Mouse (Mus musculus): ENCODE measurements around the gene Vmn1r37. TPM values are rescaled to one million over a fixed set of nuclear protein-coding genes. Genes with fewer than 3 reads are reported as not detected.
"Not testable (repeated sequence)": the region's sequence is repeated elsewhere in the genome, so short reads cannot be mapped to it uniquely, and the experiment has no call there.

Gene Vmn1r37
- polyA plus RNA-seq (2014; fragmentation: Nextera tagmentation; extraction: Ambion mirVana), result not detected in 2 replicates

- ATAC-seq (replicated peaks; ENCODE audit: insufficient number of reproducible peaks, low FRiP score, low TSS enrichment, low read depth); H3K4me1 ChIP-seq (ENCODE audit: control insufficient read depth, insufficient read depth, low read length); H3K9me3 ChIP-seq (replicated peaks; ENCODE audit: control insufficient read depth, low read length); H3K4me3 ChIP-seq (ENCODE audit: low read depth, low read length); H3K9ac ChIP-seq (replicated peaks; ENCODE audit: low read length); DNase-seq (ENCODE audit: low spot score); H3K27me3 ChIP-seq (ENCODE audit: control insufficient read depth, insufficient read depth, low read length); H3K4me2 ChIP-seq (ENCODE audit: low read depth, low read length); H3K27ac ChIP-seq (replicated peaks; ENCODE audit: low read depth, low read length); H3K36me3 ChIP-seq (replicated peaks; ENCODE audit: control insufficient read depth, insufficient read depth, low read depth, low read length): not testable (repeated sequence)
These were observed at the start of gene Vmn1r37 for GRCm38 (mm10) chr6:66729082-66729481. Gene Vmn1r37 (plus strand): TSS chr6:66729382.

GRCm38 (mm10) chr6:66685806-66686205, 43.4 kb upstream of the Vmn1r37 start, which contains the start of gene Vmn1r35:
Gene Vmn1r35 (minus strand): TSS chr6:66685906.
- no peaks in the 10 kb centered on the region for H3K36me3 ChIP-seq (replicated peaks; ENCODE audit: control insufficient read depth, insufficient read depth, low read depth, low read length)
- H3K4me1 ChIP-seq (ENCODE audit: control insufficient read depth, insufficient read depth, low read length), result no peaks in the 10 kb centered on the region
- 83% methylated on average over 3 of the region's 3 CpGs for WGBS
- H3K27me3 ChIP-seq (ENCODE audit: control insufficient read depth, insufficient read depth, low read length), result no peaks in the 10 kb centered on the region
- no peak for ATAC-seq (replicated peaks; ENCODE audit: insufficient number of reproducible peaks, low FRiP score, low TSS enrichment, low read depth)
- no peak within 1 kb of the TSS for H3K4me2 ChIP-seq (ENCODE audit: low read depth, low read length)
- no peak for DNase-seq (ENCODE audit: low spot score)
- H3K9me3 ChIP-seq (replicated peaks; ENCODE audit: control insufficient read depth, low read length), result no peaks in the 10 kb centered on the region
- H3K4me3 ChIP-seq (ENCODE audit: low read depth, low read length), result no peak within 1 kb of the TSS
- no peak within 1 kb of the TSS for H3K9ac ChIP-seq (replicated peaks; ENCODE audit: low read length)
- H3K27ac ChIP-seq (replicated peaks; ENCODE audit: low read depth, low read length), result no peak within 1 kb of the TSS

GRCm38 (mm10) chr6:66708901-66709300, 20.3 kb upstream of the Vmn1r37 start:
- no peaks in the 10 kb centered on the region for H3K4me1 ChIP-seq (ENCODE audit: control insufficient read depth, insufficient read depth, low read length)
- no peak for ATAC-seq (replicated peaks; ENCODE audit: insufficient number of reproducible peaks, low FRiP score, low TSS enrichment, low read depth)
- no peaks in the 10 kb centered on the region for H3K36me3 ChIP-seq (replicated peaks; ENCODE audit: control insufficient read depth, insufficient read depth, low read depth, low read length)
- no peaks in the 10 kb centered on the region for H3K9me3 ChIP-seq (replicated peaks; ENCODE audit: control insufficient read depth, low read length)
- H3K4me2 ChIP-seq (ENCODE audit: low read depth, low read length), result no peak overlapping the region
- DNase-seq (ENCODE audit: low spot score), result no peak
- H3K9ac ChIP-seq (replicated peaks; ENCODE audit: low read length), result no peak overlapping the region
- H3K4me3 ChIP-seq (ENCODE audit: low read depth, low read length), result no peak overlapping the region
- H3K27me3 ChIP-seq (ENCODE audit: control insufficient read depth, insufficient read depth, low read length), result no peaks in the 10 kb centered on the region
- no peak overlapping the region for H3K27ac ChIP-seq (replicated peaks; ENCODE audit: low read depth, low read length)

GRCm38 (mm10) chr6:66713854-66714253, 15.3 kb upstream of the Vmn1r37 start:
- no peak overlapping the region for H3K4me3 ChIP-seq (ENCODE audit: low read depth, low read length)
- no peaks in the 10 kb centered on the region for H3K4me1 ChIP-seq (ENCODE audit: control insufficient read depth, insufficient read depth, low read length)
- no peak overlapping the region for H3K4me2 ChIP-seq (ENCODE audit: low read depth, low read length)
- no peaks in the 10 kb centered on the region for H3K36me3 ChIP-seq (replicated peaks; ENCODE audit: control insufficient read depth, insufficient read depth, low read depth, low read length)
- no peak overlapping the region for H3K9ac ChIP-seq (replicated peaks; ENCODE audit: low read length)
- no peaks in the 10 kb centered on the region for H3K27me3 ChIP-seq (ENCODE audit: control insufficient read depth, insufficient read depth, low read length)
- WGBS, result 78% methylated on average over 3 of the region's 3 CpGs
- H3K27ac ChIP-seq (replicated peaks; ENCODE audit: low read depth, low read length), result no peak overlapping the region
- H3K9me3 ChIP-seq (replicated peaks; ENCODE audit: control insufficient read depth, low read length), result no peaks in the 10 kb centered on the region
- ATAC-seq (replicated peaks; ENCODE audit: insufficient number of reproducible peaks, low FRiP score, low TSS enrichment, low read depth), result no peak
- no peak for DNase-seq (ENCODE audit: low spot score)

GRCm38 (mm10) chr6:66719068-66719467, 10.1 kb upstream of the Vmn1r37 start, which contains the start of gene Vmn1r36:
Gene Vmn1r36 (minus strand): TSS chr6:66719168.
- not testable (repeated sequence) for H3K27ac ChIP-seq (replicated peaks; ENCODE audit: low read depth, low read length); H3K4me1 ChIP-seq (ENCODE audit: control insufficient read depth, insufficient read depth, low read length)

GRCm38 (mm10) chr6:66782527-66782926, 53.3 kb downstream of the Vmn1r37 start, which contains the start of gene Vmn1r38:
Gene Vmn1r38 (minus strand): TSS chr6:66782627.
- not testable (repeated sequence) for H3K27ac ChIP-seq (replicated peaks; ENCODE audit: low read depth, low read length); H3K27me3 ChIP-seq (ENCODE audit: control insufficient read depth, insufficient read depth, low read length); ATAC-seq (replicated peaks; ENCODE audit: insufficient number of reproducible peaks, low FRiP score, low TSS enrichment, low read depth); H3K9ac ChIP-seq (replicated peaks; ENCODE audit: low read length); H3K4me3 ChIP-seq (ENCODE audit: low read depth, low read length); DNase-seq (ENCODE audit: low spot score); H3K4me1 ChIP-seq (ENCODE audit: control insufficient read depth, insufficient read depth, low read length); H3K4me2 ChIP-seq (ENCODE audit: low read depth, low read length); H3K36me3 ChIP-seq (replicated peaks; ENCODE audit: control insufficient read depth, insufficient read depth, low read depth, low read length); H3K9me3 ChIP-seq (replicated peaks; ENCODE audit: control insufficient read depth, low read length)

More at GRCm38 (mm10) chr6:66719068-66719467, 10.1 kb upstream of the Vmn1r37 start, which contains the start of gene Vmn1r36:
- DNase-seq (ENCODE audit: low spot score); H3K9me3 ChIP-seq (replicated peaks; ENCODE audit: control insufficient read depth, low read length); H3K4me2 ChIP-seq (ENCODE audit: low read depth, low read length); H3K36me3 ChIP-seq (replicated peaks; ENCODE audit: control insufficient read depth, insufficient read depth, low read depth, low read length); H3K27me3 ChIP-seq (ENCODE audit: control insufficient read depth, insufficient read depth, low read length); H3K9ac ChIP-seq (replicated peaks; ENCODE audit: low read length); ATAC-seq (replicated peaks; ENCODE audit: insufficient number of reproducible peaks, low FRiP score, low TSS enrichment, low read depth); H3K4me3 ChIP-seq (ENCODE audit: low read depth, low read length): not testable (repeated sequence)
- 74% methylated on average over 2 of the region's 2 CpGs for WGBS

Other genes with a start within 250 kb of the Vmn1r37 start
- gene Mad2l1, start 194.0 kb upstream of the Vmn1r37 start, polyA plus RNA-seq (2014; fragmentation: Nextera tagmentation; extraction: Ambion mirVana), result 134 and 152 TPM in 2 replicates
- gene Vmn1r32, start 169.3 kb upstream of the Vmn1r37 start, polyA plus RNA-seq (2014; fragmentation: Nextera tagmentation; extraction: Ambion mirVana), result 0.10 TPM in 1 of 2 replicates, not detected in the other
- not detected in 2 replicates for gene Vmn1r33, start 111.1 kb upstream of the Vmn1r37 start, polyA plus RNA-seq (2014; fragmentation: Nextera tagmentation; extraction: Ambion mirVana)
- not detected in 2 replicates for gene Vmn1r34, start 85.5 kb upstream of the Vmn1r37 start, polyA plus RNA-seq (2014; fragmentation: Nextera tagmentation; extraction: Ambion mirVana)
- gene Vmn1r35, start 43.5 kb upstream of the Vmn1r37 start, polyA plus RNA-seq (2014; fragmentation: Nextera tagmentation; extraction: Ambion mirVana), result not detected in 2 replicates
- gene Vmn1r36, start 10.2 kb upstream of the Vmn1r37 start, polyA plus RNA-seq (2014; fragmentation: Nextera tagmentation; extraction: Ambion mirVana), result not detected in 2 replicates
- not detected in 2 replicates for gene Vmn1r38, start 53.2 kb downstream of the Vmn1r37 start, polyA plus RNA-seq (2014; fragmentation: Nextera tagmentation; extraction: Ambion mirVana)
- not detected in 2 replicates for gene Vmn1r39, start 81.2 kb downstream of the Vmn1r37 start, polyA plus RNA-seq (2014; fragmentation: Nextera tagmentation; extraction: Ambion mirVana)
- 58.7 and 67.0 TPM in 2 replicates for gene Gng12, start 167.0 kb downstream of the Vmn1r37 start, polyA plus RNA-seq (2014; fragmentation: Nextera tagmentation; extraction: Ambion mirVana)